Mouse (Mus musculus) hindbrain, embryonic 14.5 days (tissue): ENCODE data around the gene H2-Oa. TPM values are rescaled to one million over a fixed set of nuclear protein-coding genes. Genes with fewer than 3 reads are reported as not detected.

Experiments
- ATAC-seq: fragments of 200-750 bp; cut with Nextera tagmentation; 2 replicates; pipeline ENCODE4 v1.8.0; 2017; ENCODE audit warnings: moderate number of reproducible peaks, mild to moderate bottlenecking, moderate TSS enrichment, moderate library complexity; ENCODE audit not compliant: low FRiP score
- DNase-seq: peaks from one replicate; pipeline ENCODE4 v3.0.0-alpha.2; 2015; ENCODE audit warnings: low spot score
- H3K27ac ChIP-seq: fragments of 300-500 bp; sonication (generic); 2 replicates; pipeline ENCODE4 v1.5.1; 2014; ENCODE audit warnings: mild to moderate bottlenecking, moderate library complexity
- H3K27me3 ChIP-seq: fragments of 300-500 bp; sonication (generic); 2 replicates; pipeline ENCODE4 v1.6.1; 2014; ENCODE audit warnings: mild to moderate bottlenecking, low read length, mixed read lengths; ENCODE audit not compliant: control insufficient read depth, insufficient read depth
- H3K36me3 ChIP-seq: fragments of 300-500 bp; sonication (generic); replicated peaks from 2 replicates; pipeline ENCODE4 v1.6.1; 2014; ENCODE audit not compliant: control insufficient read depth, insufficient read depth
- H3K4me1 ChIP-seq: fragments of 300-500 bp; sonication (generic); replicated peaks from 2 replicates; pipeline ENCODE4 v1.6.1; 2014; ENCODE audit warnings: antibody characterized with exemption, low read length, mixed read lengths; ENCODE audit not compliant: control insufficient read depth, insufficient read depth
- H3K4me2 ChIP-seq: fragments of 300-500 bp; sonication (generic); replicated peaks from 2 replicates; pipeline ENCODE4 v1.6.1; 2014; ENCODE audit warnings: mild to moderate bottlenecking, moderate library complexity
- H3K4me3 ChIP-seq: fragments of 300-500 bp; sonication (generic); replicated peaks from 2 replicates; pipeline ENCODE4 v1.5.1; 2014; ENCODE audit warnings: mild to moderate bottlenecking, low read length
- H3K9ac ChIP-seq: fragments of 300-500 bp; sonication (generic); 2 replicates; pipeline ENCODE4 v1.6.1; 2014
- H3K9me3 ChIP-seq: fragments of 300-500 bp; sonication (generic); 2 replicates; pipeline ENCODE4 v1.6.1; 2016; ENCODE audit warnings: low read length; ENCODE audit not compliant: control insufficient read depth
- WGBS: fragments of 180-500 bp; shearing (Covaris S2); extraction: QIAGEN DNeasy Blood & Tissue Kit; methylation state at CpG from one replicate; pipeline ENCODE4 v1.1.7; 2014; 5-methylcytosine and 5-hydroxymethylcytosine counted together
- polyA plus RNA-seq: library from polyadenylated mRNA; unstranded; fragments of >200 nt; fragmentation: Nextera tagmentation; extraction: Ambion mirVana; gene quantifications from 2 replicates; pipeline ENCODE4 v1.2.1, GENCODE M21; 2014

The H2-Oa gene
- polyA plus RNA-seq, 1 experiment from 2014 or later: 0.29 TPM

DNA sequence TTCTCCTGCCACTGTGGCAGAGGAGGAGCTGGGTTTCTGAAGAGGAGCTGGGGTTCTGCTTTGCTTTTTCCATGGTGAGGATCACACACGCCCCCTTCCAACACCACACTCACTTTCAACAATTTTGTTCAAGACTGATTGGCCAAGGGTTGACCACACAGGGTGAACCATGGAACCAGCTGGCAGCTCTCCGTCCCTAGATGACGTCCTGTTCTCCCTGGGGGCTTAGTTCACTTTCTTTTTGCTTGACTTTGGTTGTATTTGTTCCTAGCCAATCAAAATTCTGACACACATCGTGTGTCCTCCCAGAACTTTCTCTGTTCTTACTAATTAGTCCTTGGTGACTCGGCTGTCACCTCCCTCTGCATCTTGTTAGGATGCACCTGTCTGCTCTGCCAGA, 5.1 kb downstream of the H2-Oa start:
- no peaks in the 10 kb centered on the region for H3K4me1 ChIP-seq
- WGBS: 70% methylated on average over 5 of the region's 5 CpGs

DNA sequence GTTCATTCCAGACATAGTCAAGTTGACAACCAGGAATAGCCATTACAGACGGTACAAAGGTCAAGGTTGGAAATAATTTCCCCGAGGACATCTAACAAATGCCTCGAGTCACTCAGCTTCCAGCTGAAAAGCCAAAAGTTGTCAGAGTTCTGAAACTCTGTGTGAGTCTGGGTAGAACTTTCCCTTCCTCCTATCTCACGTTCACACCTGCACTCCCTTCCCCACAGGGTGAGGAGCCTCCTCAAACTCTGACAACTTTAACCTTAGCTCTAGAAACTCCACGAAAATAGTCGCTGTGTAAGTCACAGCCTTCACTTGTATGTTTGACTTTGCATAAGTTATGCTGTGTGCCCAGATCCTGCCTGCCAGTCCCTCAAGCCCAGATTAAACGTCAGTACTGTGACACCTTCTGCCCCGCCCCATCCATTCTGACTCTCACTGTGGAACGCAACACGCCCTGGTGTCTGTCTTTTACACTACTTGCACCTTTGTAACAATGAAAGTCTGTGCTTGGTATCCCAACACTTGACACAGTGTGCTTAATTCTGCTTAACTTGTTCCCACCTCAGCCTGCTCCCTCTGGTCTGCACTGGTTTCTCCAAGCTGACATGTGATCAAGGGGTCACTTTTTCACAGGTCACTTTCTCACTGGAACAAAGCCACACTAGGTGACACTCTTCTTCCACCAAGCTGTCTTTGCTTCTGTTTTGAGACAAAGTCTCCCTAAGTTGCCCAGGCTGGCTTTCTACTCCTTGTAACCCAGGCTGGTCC, 6.8 kb downstream of the H2-Oa start:
- no peak overlapping the region for H3K4me3 ChIP-seq
- no peaks in the 10 kb centered on the region for H3K9me3 ChIP-seq
- ATAC-seq (no peak), DNase-seq (no peak)
- H3K27me3 ChIP-seq: no peaks in the 10 kb centered on the region
- H3K4me2 ChIP-seq: no peak overlapping the region
- H3K27ac ChIP-seq: no peak overlapping the region
- WGBS: 63% methylated on average over 10 of the region's 10 CpGs
- H3K36me3 ChIP-seq: no peaks in the 10 kb centered on the region
- no peak overlapping the region for H3K9ac ChIP-seq
- H3K4me1 ChIP-seq: no peaks in the 10 kb centered on the region

More for the DNA sequence above, 5.1 kb downstream of the H2-Oa start:
- H3K9ac ChIP-seq: no peak overlapping the region
- no peak overlapping the region for H3K4me2 ChIP-seq
- H3K27me3 ChIP-seq: no peaks in the 10 kb centered on the region
- DNase-seq (no peak), ATAC-seq (no peak)
- H3K9me3 ChIP-seq: no peaks in the 10 kb centered on the region
- no peak overlapping the region for H3K4me3 ChIP-seq
- H3K36me3 ChIP-seq: no peaks in the 10 kb centered on the region
- H3K27ac ChIP-seq: no peak overlapping the region

DNA sequence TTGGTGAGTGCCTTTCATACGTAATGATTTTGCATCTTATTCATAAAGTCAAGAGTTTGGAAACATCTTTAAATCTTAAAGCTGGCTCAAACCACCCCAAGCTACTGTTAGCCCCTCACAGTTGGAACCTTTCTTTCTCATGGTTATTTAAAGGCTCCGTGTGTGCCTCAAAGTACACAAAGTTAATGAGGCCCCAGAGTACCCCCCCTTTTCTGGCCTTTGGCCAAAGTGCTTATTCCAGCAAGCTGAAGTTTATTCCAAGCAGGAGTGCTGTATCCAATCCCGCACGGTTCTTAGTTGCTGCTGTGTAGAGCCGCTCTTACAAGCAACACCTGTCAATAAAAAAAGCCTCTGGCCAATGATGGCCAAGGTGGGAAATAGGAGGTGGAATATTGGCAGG, 7.4 kb downstream of the H2-Oa start:
- WGBS: 62% methylated on average over 5 of the region's 5 CpGs
- Histone ChIP-seq H3K36me3 (no peaks in the 10 kb centered on the region), H3K9me3 (no peaks in the 10 kb centered on the region), H3K4me3 (no peak overlapping the region), H3K9ac (no peak overlapping the region), H3K4me1 (no peaks in the 10 kb centered on the region), H3K4me2 (no peak overlapping the region), H3K27ac (no peak overlapping the region), H3K27me3 (no peaks in the 10 kb centered on the region)
- ATAC-seq: no peak
- DNase-seq: no peak

DNA sequence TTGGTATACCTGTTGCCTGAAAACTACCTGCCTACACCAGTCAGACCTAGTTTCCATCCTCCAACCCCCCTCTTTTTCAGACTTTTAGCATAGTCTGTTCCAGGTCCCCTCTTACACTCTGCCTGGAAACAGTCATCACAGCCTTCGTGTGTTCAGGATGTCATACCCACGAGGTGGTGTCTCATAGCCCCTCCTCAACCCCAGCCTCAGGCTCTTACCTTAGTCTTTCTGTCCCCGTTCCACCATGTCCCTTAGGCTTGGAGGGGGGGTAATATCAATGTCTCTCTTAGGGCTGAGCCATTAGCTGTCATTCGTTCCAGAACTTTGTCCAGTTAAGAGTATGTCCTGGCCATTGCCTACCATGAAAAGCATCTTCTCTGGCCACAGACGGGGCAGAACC, 9.0 kb downstream of the H2-Oa start:
- no peak for DNase-seq
- no peaks in the 10 kb centered on the region for H3K27me3 ChIP-seq
- 37% methylated on average over 5 of the region's 5 CpGs for WGBS

DNA sequence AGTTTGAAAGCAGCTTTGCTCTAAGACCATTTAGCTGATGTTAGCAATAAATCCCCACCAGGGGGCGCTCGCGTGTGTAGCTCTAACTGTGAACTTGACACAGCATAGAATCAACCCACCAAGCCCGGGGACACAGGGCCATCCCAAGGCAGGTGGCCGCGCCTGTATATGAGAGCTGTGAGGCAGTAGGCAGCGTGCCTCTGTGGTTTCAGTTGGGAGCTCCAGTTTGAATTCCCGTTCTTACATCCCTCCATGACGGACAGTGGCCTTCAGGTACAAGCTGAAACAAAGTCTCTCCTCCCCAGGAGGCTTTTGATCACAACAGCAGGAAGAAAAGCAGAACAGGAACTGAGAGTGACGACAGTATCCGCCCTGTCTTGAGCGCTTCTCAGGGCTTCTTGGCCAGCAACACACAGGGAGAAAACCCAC, 9.5 kb downstream of the H2-Oa start:
- peak; percentile 97 for DNase-seq
- WGBS: 9% methylated on average over 12 of the region's 12 CpGs
- Histone ChIP-seq H3K9me3 (peaks cover 4% of the 10 kb centered on the region; the same call in 1 of the 2 replicates), H3K4me2 (peak overlapping the region; percentile 37), H3K9ac (no peak overlapping the region), H3K4me3 (no peak overlapping the region), H3K36me3 (no peaks in the 10 kb centered on the region), H3K4me1 (no peaks in the 10 kb centered on the region), H3K27me3 (no peaks in the 10 kb centered on the region), H3K27ac (no peak overlapping the region)
- ATAC-seq: peak; percentile 64; the same call in 1 of the 2 replicates

More for the DNA sequence above, 9.0 kb downstream of the H2-Oa start:
- no peaks in the 10 kb centered on the region for H3K36me3 ChIP-seq
- peaks cover 4% of the 10 kb centered on the region; the same call in 1 of the 2 replicates for H3K9me3 ChIP-seq
- no peaks in the 10 kb centered on the region for H3K4me1 ChIP-seq
- no peak overlapping the region for H3K27ac ChIP-seq
- ATAC-seq: no peak
- H3K4me3 ChIP-seq: no peak overlapping the region
- no peak overlapping the region for H3K9ac ChIP-seq
- H3K4me2 ChIP-seq: no peak overlapping the region

DNA sequence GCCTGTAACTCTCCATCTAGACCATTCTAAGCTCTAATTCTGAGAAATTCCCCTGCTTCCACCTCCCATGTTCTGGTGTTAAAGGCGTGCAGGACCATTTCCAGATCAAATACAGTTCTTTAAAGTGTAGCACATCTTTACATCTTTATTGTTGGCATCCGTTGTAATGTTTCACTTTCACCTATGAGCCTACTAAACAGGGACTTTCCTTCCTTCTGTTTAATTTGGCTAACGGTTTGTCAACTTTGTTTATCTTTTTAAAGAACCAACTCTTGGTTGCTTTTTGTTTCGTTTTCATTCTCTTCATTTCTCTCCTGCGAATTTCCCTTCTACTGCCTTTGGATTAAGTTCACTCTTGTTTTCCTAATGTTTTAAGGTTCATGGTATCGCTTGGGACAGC, 10.7 kb downstream of the H2-Oa start:
- H3K4me3 ChIP-seq: no peak overlapping the region
- H3K27ac ChIP-seq: no peak overlapping the region
- ATAC-seq (no peak), DNase-seq (no peak)
- no peaks in the 10 kb centered on the region for H3K36me3 ChIP-seq
- no peaks in the 10 kb centered on the region for H3K27me3 ChIP-seq
- no peak overlapping the region for H3K9ac ChIP-seq
- 86% methylated on average over 6 of the region's 6 CpGs for WGBS
- no peaks in the 10 kb centered on the region for H3K4me1 ChIP-seq
- no peak overlapping the region for H3K4me2 ChIP-seq
- H3K9me3 ChIP-seq: peaks cover 4% of the 10 kb centered on the region; the same call in 1 of the 2 replicates

DNA sequence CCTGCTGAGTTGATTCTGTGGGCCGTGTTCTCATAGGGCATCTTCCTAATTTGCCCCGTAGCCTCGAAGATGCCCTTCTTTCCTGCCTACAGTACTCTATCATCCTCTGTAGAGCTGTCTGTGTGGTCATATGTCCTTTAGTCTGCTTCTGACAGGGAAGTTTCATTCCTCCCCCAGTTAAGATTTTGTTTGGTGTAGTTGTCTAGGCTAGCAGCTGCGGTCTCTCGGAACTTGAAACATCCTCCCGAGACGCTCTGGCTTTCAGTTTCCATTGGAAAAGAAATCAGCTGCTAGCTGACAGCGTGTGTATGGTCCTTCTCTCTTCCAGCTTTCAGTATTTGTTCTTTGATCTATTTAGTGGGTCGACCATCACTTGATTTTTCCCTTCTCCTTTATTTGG, 12.7 kb downstream of the H2-Oa start:
- H3K9ac ChIP-seq: no peak overlapping the region
- no peak overlapping the region for H3K4me3 ChIP-seq
- peaks cover 8% of the 10 kb centered on the region; the same call in 1 of the 2 replicates for H3K36me3 ChIP-seq
- no peak for DNase-seq
- peaks cover 4% of the 10 kb centered on the region; the same call in 1 of the 2 replicates for H3K9me3 ChIP-seq
- H3K27ac ChIP-seq: no peak overlapping the region
- WGBS: 89% methylated on average over 9 of the region's 9 CpGs
- no peak for ATAC-seq
- H3K27me3 ChIP-seq: no peaks in the 10 kb centered on the region
- H3K4me1 ChIP-seq: no peaks in the 10 kb centered on the region
- no peak overlapping the region for H3K4me2 ChIP-seq

DNA sequence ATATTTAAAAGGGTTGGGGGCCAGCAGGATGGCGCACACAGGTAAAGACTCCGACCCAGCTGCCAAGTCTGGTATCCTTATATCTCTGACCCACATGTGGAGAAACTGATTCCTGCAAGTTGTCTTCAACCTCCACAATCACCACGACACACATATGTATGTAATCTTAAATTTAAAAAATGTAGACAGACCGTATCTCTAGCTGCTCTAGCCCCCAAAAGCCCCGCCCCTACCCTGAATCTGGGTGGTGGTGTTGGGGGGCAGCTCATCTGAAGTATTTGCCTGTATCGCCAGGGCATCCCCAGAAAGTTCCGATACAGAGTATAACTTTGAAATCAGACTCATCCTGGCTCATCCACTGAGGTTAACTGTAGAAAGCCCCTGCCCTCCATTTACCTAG, 14.4 kb downstream of the H2-Oa start:
- DNase-seq (no peak), ATAC-seq (no peak)
- WGBS: 91% methylated on average over 7 of the region's 7 CpGs
- peaks cover 4% of the 10 kb centered on the region; the same call in 1 of the 2 replicates for H3K9me3 ChIP-seq
- no peak overlapping the region for H3K9ac ChIP-seq
- H3K36me3 ChIP-seq: peaks cover 25% of the 10 kb centered on the region
- H3K27me3 ChIP-seq: no peaks in the 10 kb centered on the region
- H3K4me1 ChIP-seq: no peaks in the 10 kb centered on the region
- no peak overlapping the region for H3K27ac ChIP-seq
- no peak overlapping the region for H3K4me2 ChIP-seq
- H3K4me3 ChIP-seq: no peak overlapping the region

DNA sequence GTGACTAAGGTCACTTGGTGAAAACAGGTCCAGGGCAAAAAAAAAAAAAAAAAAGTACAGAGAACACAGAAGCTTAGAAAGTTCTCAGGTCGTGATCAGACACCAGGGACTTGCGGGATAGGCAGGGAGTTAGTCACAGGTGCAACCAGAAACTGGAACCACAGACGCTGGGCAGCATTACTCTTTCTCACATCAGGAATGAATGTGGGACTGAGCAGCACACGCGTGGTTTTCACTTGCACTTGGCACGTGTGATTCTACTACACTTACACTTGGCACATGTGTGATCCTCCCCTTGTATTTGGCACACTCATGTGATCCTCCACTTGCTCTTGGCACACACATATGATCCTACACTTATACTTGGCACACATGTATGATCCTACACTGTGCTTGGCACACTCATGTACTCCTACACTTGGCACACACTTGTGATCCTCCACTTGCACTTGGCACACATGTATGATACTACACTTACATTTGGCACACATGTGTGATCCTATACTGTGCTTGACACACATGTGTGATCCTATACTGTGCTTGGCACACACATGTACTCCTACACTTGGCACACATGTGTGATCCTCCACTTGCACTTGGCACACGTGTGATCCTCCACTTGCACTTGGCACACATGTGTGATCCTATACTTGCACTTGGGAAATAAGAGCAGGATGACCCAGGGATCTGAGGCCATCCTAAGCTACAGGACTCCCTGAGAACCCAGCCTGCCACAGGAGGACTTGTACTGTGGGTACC, 15.1 kb downstream of the H2-Oa start:
- 0 out of 2 replicates have a peak, but pooled peaks have one; percentile 31 for ATAC-seq
- Histone ChIP-seq H3K27ac (no peak overlapping the region), H3K9me3 (peaks cover 4% of the 10 kb centered on the region; the same call in 1 of the 2 replicates), H3K9ac (no peak overlapping the region), H3K4me1 (no peaks in the 10 kb centered on the region), H3K27me3 (no peaks in the 10 kb centered on the region), H3K36me3 (peaks cover 33% of the 10 kb centered on the region), H3K4me2 (no peak overlapping the region), H3K4me3 (no peak overlapping the region)
- WGBS: 85% methylated on average over 7 of the region's 7 CpGs
- DNase-seq: no peak
